Mouse (Mus musculus): ENCODE measurements at regions not wholly inside any gene's neighbourhood (a gene's known extent, or its start where the extent isn't known, plus 50 kb on each side); places are given as distances from the start of the nearest gene placed in this dataset.
"Not testable (repeated sequence)": the region's sequence is repeated elsewhere in the genome, so short reads cannot be mapped to it uniquely, and the experiment has no call there.

GRCm38 (mm10) chr2:116331801-116332200 is 266.2 kb upstream of the Meis2 start:
- WGBS: 93% methylated on average over 3 of the region's 3 CpGs
- DNase-seq (ENCODE audit: low spot score): no peak
- Histone ChIP-seq H3K27ac (replicated peaks) (no peak overlapping the region), H3K4me1 (no peaks in the 10 kb centered on the region), H3K27me3 (ENCODE audit: low read depth, poor library complexity, severe bottlenecking) (no peaks in the 10 kb centered on the region), H3K9me3 (replicated peaks) (no peaks in the 10 kb centered on the region), H3K36me3 (no peaks in the 10 kb centered on the region), H3K4me3 (no peak overlapping the region)

GRCm38 (mm10) chr2:116322039-116322770 is 256.6 kb upstream of the Meis2 start:
- Histone ChIP-seq H3K4me1 (peaks cover 25% of the 10 kb centered on the region), H3K9me3 (replicated peaks) (no peaks in the 10 kb centered on the region), H3K27ac (replicated peaks) (no peak overlapping the region), H3K27me3 (ENCODE audit: low read depth, poor library complexity, severe bottlenecking) (no peaks in the 10 kb centered on the region), H3K36me3 (no peaks in the 10 kb centered on the region), H3K4me3 (no peak overlapping the region)
- 83% methylated on average over 14 of the region's 14 CpGs for WGBS
- DNase-seq (ENCODE audit: low spot score): no peak

- Histone ChIP-seq H3K9me3 (replicated peaks) (no peaks in the 10 kb centered on the region), H3K4me1 (no peaks in the 10 kb centered on the region)
- WGBS: 78% methylated on average over 1 of the region's 1 CpGs
Observed at GRCm38 (mm10) chr2:116299551-116299950, 233.9 kb upstream of the Meis2 start.

GRCm38 (mm10) chr2:116289886-116290285 is 224.2 kb upstream of the Meis2 start:
- no peak for DNase-seq (ENCODE audit: low spot score)
- 92% methylated on average over 7 of the region's 7 CpGs for WGBS
- Histone ChIP-seq H3K27me3 (ENCODE audit: low read depth, poor library complexity, severe bottlenecking) (no peaks in the 10 kb centered on the region), H3K36me3 (no peaks in the 10 kb centered on the region), H3K4me3 (no peak overlapping the region), H3K9me3 (replicated peaks) (no peaks in the 10 kb centered on the region), H3K27ac (replicated peaks) (no peak overlapping the region), H3K4me1 (no peaks in the 10 kb centered on the region)

More at GRCm38 (mm10) chr2:116299551-116299950, 233.9 kb upstream of the Meis2 start:
- no peak for DNase-seq (ENCODE audit: low spot score)
- Histone ChIP-seq H3K36me3 (no peaks in the 10 kb centered on the region), H3K27me3 (ENCODE audit: low read depth, poor library complexity, severe bottlenecking) (no peaks in the 10 kb centered on the region), H3K4me3 (no peak overlapping the region), H3K27ac (replicated peaks) (no peak overlapping the region)

- H3K4me3 ChIP-seq; H3K36me3 ChIP-seq; H3K27me3 ChIP-seq (ENCODE audit: low read depth, poor library complexity, severe bottlenecking); H3K27ac ChIP-seq (replicated peaks); H3K9me3 ChIP-seq (replicated peaks); DNase-seq (ENCODE audit: low spot score); H3K4me1 ChIP-seq: not testable (repeated sequence)
- WGBS: 59% methylated on average over 3 of the region's 3 CpGs
Observed at GRCm38 (mm10) chr2:116243191-116243590, 177.6 kb upstream of the Meis2 start.

DNA sequence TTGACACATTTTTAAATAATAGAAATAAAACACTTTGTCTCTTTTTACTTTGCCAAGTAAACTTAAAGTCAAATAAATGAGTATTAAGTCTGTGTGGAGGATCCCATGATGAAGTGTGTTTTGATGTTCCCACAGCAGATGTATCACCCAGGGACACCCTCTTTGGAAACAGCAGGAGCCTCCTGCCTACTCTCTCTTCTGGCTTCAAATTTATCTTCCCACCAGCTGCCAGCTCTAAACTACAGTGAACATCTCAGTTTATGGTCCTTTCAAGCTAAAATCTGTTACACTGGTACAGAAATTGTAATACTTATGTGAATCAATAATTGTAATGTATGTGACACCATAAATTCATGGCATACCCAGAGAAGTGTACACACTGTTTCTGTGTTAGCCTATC is 171.1 kb upstream of the Meis2 start:
- Histone ChIP-seq H3K27me3 (ENCODE audit: low read depth, poor library complexity, severe bottlenecking) (no peaks in the 10 kb centered on the region), H3K4me3 (no peak overlapping the region), H3K9me3 (replicated peaks) (no peaks in the 10 kb centered on the region), H3K4me1 (no peaks in the 10 kb centered on the region), H3K36me3 (no peaks in the 10 kb centered on the region), H3K27ac (replicated peaks) (no peak overlapping the region)
- no peak for DNase-seq (ENCODE audit: low spot score)

DNA sequence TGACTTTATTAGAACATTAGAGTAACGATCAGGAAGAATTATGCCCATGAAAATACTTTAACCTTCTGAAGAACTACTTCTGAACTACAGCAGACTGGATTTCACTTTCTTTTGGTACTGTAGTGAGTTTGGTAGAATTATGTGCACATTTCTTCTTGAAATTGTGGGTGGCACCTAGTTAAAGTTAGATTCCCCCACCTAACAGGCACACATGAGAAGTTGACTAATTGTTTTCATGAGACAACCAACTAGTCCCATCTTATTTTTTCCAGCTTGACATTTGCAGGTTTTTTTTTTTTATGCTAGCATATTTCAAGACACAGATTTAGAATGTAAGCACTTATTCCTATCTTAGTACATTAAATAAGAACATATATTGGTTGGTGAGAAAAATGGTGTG is 167.2 kb upstream of the Meis2 start:
- WGBS: 85% methylated on average over 1 of the region's 1 CpGs

DNA sequence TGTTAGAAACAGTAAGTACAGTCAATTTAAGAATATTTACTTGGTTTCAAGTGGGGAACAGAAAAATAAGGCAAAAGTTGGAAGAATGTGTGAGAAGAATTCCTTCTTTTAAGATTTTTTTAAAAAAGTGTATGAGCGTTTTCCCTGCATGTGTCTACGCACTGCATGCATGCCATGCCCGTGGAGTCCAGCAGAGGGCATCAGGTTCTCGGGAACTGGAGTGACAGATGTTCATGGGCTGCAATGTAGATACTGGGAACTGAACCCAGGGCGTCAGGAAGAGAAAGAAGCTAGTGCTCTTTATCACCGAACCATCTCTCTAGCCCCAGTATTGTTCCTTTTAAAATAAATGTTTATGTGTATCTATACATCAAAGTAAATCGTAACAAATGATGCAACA is 150.8 kb upstream of the Meis2 start:
- no peak overlapping the region for H3K4me3 ChIP-seq
- no peaks in the 10 kb centered on the region for H3K36me3 ChIP-seq
- no peaks in the 10 kb centered on the region for H3K27me3 ChIP-seq (ENCODE audit: low read depth, poor library complexity, severe bottlenecking)
- H3K27ac ChIP-seq (replicated peaks): no peak overlapping the region
- no peaks in the 10 kb centered on the region for H3K4me1 ChIP-seq
- peak; percentile 15 for DNase-seq (ENCODE audit: low spot score)
- 74% methylated on average over 7 of the region's 7 CpGs for WGBS
- no peaks in the 10 kb centered on the region for H3K9me3 ChIP-seq (replicated peaks)

More for the DNA sequence above, 167.2 kb upstream of the Meis2 start:
- Histone ChIP-seq H3K4me3 (no peak overlapping the region), H3K27me3 (ENCODE audit: low read depth, poor library complexity, severe bottlenecking) (no peaks in the 10 kb centered on the region), H3K9me3 (replicated peaks) (no peaks in the 10 kb centered on the region), H3K27ac (replicated peaks) (no peak overlapping the region), H3K36me3 (no peaks in the 10 kb centered on the region), H3K4me1 (no peaks in the 10 kb centered on the region)
- no peak for DNase-seq (ENCODE audit: low spot score)

- Histone ChIP-seq H3K27ac (replicated peaks) (no peak overlapping the region), H3K4me3 (no peak overlapping the region), H3K9me3 (replicated peaks) (no peaks in the 10 kb centered on the region), H3K27me3 (ENCODE audit: low read depth, poor library complexity, severe bottlenecking) (no peaks in the 10 kb centered on the region), H3K4me1 (no peaks in the 10 kb centered on the region), H3K36me3 (no peaks in the 10 kb centered on the region)
- no peak for DNase-seq (ENCODE audit: low spot score)
- 90% methylated on average over 14 of the region's 14 CpGs for WGBS
Observed at GRCm38 (mm10) chr2:116201248-116202223, 135.9 kb upstream of the Meis2 start.

DNA sequence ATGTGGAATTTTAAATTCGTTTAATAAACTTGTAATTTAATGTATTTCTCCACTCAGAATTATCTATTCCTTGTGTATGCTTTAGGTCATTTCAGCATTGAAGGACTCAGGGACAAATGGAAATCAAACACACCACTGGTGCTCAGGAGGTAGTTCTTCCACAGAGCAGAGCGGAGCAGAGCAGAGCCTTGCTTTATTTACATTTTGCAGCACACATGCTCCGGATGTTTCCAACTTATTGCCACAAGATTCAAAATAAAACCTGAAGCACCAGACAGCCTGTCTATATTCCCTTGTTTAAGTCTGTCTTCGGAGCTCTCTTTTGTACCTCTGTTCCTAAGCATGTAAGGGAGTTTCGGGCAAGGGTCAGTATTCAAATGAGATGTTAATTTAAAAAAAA is 135.2 kb upstream of the Meis2 start:
- Histone ChIP-seq H3K27me3 (ENCODE audit: low read depth, poor library complexity, severe bottlenecking) (no peaks in the 10 kb centered on the region), H3K9me3 (replicated peaks) (no peaks in the 10 kb centered on the region), H3K36me3 (no peaks in the 10 kb centered on the region), H3K27ac (replicated peaks) (no peak overlapping the region), H3K4me3 (no peak overlapping the region), H3K4me1 (no peaks in the 10 kb centered on the region)
- 83% methylated on average over 5 of the region's 5 CpGs for WGBS
- no peak for DNase-seq (ENCODE audit: low spot score)

- Histone ChIP-seq H3K27ac (replicated peaks) (no peak overlapping the region), H3K4me1 (no peaks in the 10 kb centered on the region), H3K27me3 (ENCODE audit: low read depth, poor library complexity, severe bottlenecking) (no peaks in the 10 kb centered on the region), H3K9me3 (replicated peaks) (no peaks in the 10 kb centered on the region), H3K4me3 (no peak overlapping the region), H3K36me3 (no peaks in the 10 kb centered on the region)
- 90% methylated on average over 11 of the region's 11 CpGs for WGBS
- no peak for DNase-seq (ENCODE audit: low spot score)
Observed at GRCm38 (mm10) chr2:116181861-116182260, 116.2 kb upstream of the Meis2 start.

DNA sequence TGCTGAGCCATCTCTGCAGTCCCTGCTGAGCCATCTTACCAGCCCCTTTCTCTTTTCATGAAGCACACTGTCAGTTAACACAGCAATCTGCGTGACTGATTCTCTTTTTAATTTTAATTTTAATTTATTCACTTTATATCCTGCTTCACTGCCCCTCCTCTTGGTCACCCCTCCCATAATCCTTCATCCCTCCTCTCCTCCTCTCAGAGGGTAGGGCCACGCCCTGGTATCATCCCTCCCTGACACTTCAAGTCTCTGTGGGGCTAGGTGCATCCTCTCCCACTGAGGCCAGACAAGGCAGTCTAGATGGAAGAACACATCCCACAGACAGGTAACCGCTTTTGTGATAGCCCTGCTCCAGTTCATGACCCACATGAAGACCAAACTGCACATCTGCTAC is 111.5 kb upstream of the Meis2 start:
- WGBS: 87% methylated on average over 3 of the region's 3 CpGs
- DNase-seq (ENCODE audit: low spot score): no peak

More for the DNA sequence above, 111.5 kb upstream of the Meis2 start:
- no peak overlapping the region for H3K27ac ChIP-seq (replicated peaks)
- no peaks in the 10 kb centered on the region for H3K36me3 ChIP-seq
- no peaks in the 10 kb centered on the region for H3K27me3 ChIP-seq (ENCODE audit: low read depth, poor library complexity, severe bottlenecking)
- H3K9me3 ChIP-seq (replicated peaks): no peaks in the 10 kb centered on the region
- H3K4me3 ChIP-seq: no peak overlapping the region
- no peaks in the 10 kb centered on the region for H3K4me1 ChIP-seq
